9 mouse cellular contexts compared by ENCODE assay signal in genomic region chr4:155473319-155473718, GRCm38 (mm10). TPM values are rescaled to one million over a fixed set of nuclear protein-coding genes. Genes with fewer than 3 reads are reported as not detected.
DNase-seq lines count a peak whose midpoint lies in the region; ATAC-seq and TF ChIP-seq lines count a peak whose summit lies in the region.
"Had no signal": no experiment of that assay in that cellular context is flagged by ENCODE, and none has a peak within 500 bp of the region (broad histone marks: within the 10 kb centered on the region; RNA-seq: fewer than 3 reads in every experiment).

No protein-coding gene starts in this region.

- DNase-seq in neural tube, embryonic 11.5 days (ENCODE audit: low spot score) = no peak
- peak; percentile 27 for DNase-seq in brain, embryonic 14.5 days (ENCODE audit: low read depth)
- peak; percentile 80 for DNase-seq in testis, postnatal 10 days (ENCODE audit: low spot score)
- no peak for DNase-seq in layer of hippocampus, adult 9-10 months (ENCODE audit: low spot score)
- DNase-seq in neural tube, embryonic 10.5 days (ENCODE audit: extremely low spot score, low spot score) = no peak
- DNase-seq: liver, embryonic 13.5 days had no signal

- H3K9ac ChIP-seq in neural tube, embryonic 11.5 days (ENCODE audit: low read length) = peak overlapping the region; percentile 6; the same call in 1 of the 2 replicates
- H3K9ac ChIP-seq in neural tube, embryonic 15.5 days (replicated peaks) = no peak overlapping the region
- peak overlapping the region; percentile 34; the same call in 1 of the 2 replicates for H3K9ac ChIP-seq in heart, embryonic 13.5 days
- H3K9ac ChIP-seq: forebrain, embryonic 13.5 days; liver, embryonic 13.5 days had no signal

- no peak overlapping the region for H3K4me2 ChIP-seq in neural tube, embryonic 11.5 days (ENCODE audit: low read depth)
- H3K4me2 ChIP-seq in neural tube, embryonic 15.5 days = no peak overlapping the region
- no peak overlapping the region for H3K4me2 ChIP-seq in heart, embryonic 13.5 days
- H3K4me2 ChIP-seq: forebrain, embryonic 13.5 days; liver, embryonic 13.5 days had no signal

- H3K27ac ChIP-seq in neural tube, embryonic 11.5 days (ENCODE audit: low read depth, low read length) = no peak overlapping the region
- no peak overlapping the region for H3K27ac ChIP-seq in neural tube, embryonic 15.5 days (replicated peaks)
- H3K27ac ChIP-seq in heart, embryonic 13.5 days (replicated peaks) = no peak overlapping the region
- H3K27ac ChIP-seq: forebrain, embryonic 13.5 days; liver, embryonic 13.5 days had no signal

- no peak for ATAC-seq in neural tube, embryonic 11.5 days (ENCODE audit: insufficient read depth, low FRiP score, low TSS enrichment)
- no peak for ATAC-seq in neural tube, embryonic 15.5 days (ENCODE audit: low FRiP score)
- no peak for ATAC-seq in heart, embryonic 13.5 days (ENCODE audit: extremely low read depth, insufficient number of reproducible peaks, low FRiP score, low TSS enrichment)
- ATAC-seq: forebrain, embryonic 13.5 days had no signal

- peaks cover 2% of the 10 kb centered on the region; the same call in 1 of the 2 replicates for H3K27me3 ChIP-seq in neural tube, embryonic 11.5 days (ENCODE audit: control insufficient read depth, insufficient read depth, low read length)
- H3K27me3 ChIP-seq in neural tube, embryonic 15.5 days (replicated peaks) = peaks cover 6% of the 10 kb centered on the region
- H3K27me3 ChIP-seq in heart, embryonic 13.5 days (replicated peaks) = peaks cover 35% of the 10 kb centered on the region

- no peaks in the 10 kb centered on the region for H3K9me3 ChIP-seq in neural tube, embryonic 11.5 days (ENCODE audit: control insufficient read depth, low read length)
- no peaks in the 10 kb centered on the region for H3K9me3 ChIP-seq in neural tube, embryonic 15.5 days (replicated peaks)
- no peaks in the 10 kb centered on the region for H3K9me3 ChIP-seq in heart, embryonic 13.5 days
- H3K9me3 ChIP-seq: forebrain, embryonic 13.5 days; liver, embryonic 13.5 days had no signal

- H3K4me3 ChIP-seq in neural tube, embryonic 11.5 days (ENCODE audit: low read depth, low read length) = no peak overlapping the region
- H3K4me3 ChIP-seq in neural tube, embryonic 15.5 days (replicated peaks) = no peak overlapping the region
- H3K4me3 ChIP-seq in heart, embryonic 13.5 days = no peak overlapping the region
- H3K4me3 ChIP-seq: forebrain, embryonic 13.5 days; liver, embryonic 13.5 days had no signal

- TF ChIP-seq CTCF in brain, embryonic 14.5 days (IDR thresholded peaks at IDR 0.05; ENCODE audit: borderline replicate concordance, extremely low read depth, insufficient read depth, insufficient read length) = no peak

- 73% methylated on average over 5 of the region's 5 CpGs for WGBS in neural tube, embryonic 11.5 days
- 62% methylated on average over 5 of the region's 5 CpGs for WGBS in neural tube, embryonic 15.5 days
- 34% methylated on average over 5 of the region's 5 CpGs for WGBS in heart, embryonic 13.5 days

- TF ChIP-seq POLR2A in brain, embryonic 14.5 days (IDR thresholded peaks at IDR 0.05; ENCODE audit: borderline replicate concordance, extremely low read depth, insufficient read depth, insufficient read length, poor library complexity, severe bottlenecking) = no peak

- H3K4me1 ChIP-seq in neural tube, embryonic 11.5 days (ENCODE audit: control insufficient read depth, insufficient read depth, low read length) = no peaks in the 10 kb centered on the region
- peaks cover 4% of the 10 kb centered on the region for H3K4me1 ChIP-seq in neural tube, embryonic 15.5 days
- peaks cover 15% of the 10 kb centered on the region for H3K4me1 ChIP-seq in heart, embryonic 13.5 days

- H3K36me3 ChIP-seq in neural tube, embryonic 11.5 days (ENCODE audit: control insufficient read depth, insufficient read depth, low read length) = no peaks in the 10 kb centered on the region
- H3K36me3 ChIP-seq in neural tube, embryonic 15.5 days = no peaks in the 10 kb centered on the region
- no peaks in the 10 kb centered on the region for H3K36me3 ChIP-seq in heart, embryonic 13.5 days
- H3K36me3 ChIP-seq: liver, embryonic 13.5 days had no signal

RNA-seq across cellular contexts. Expression of gene Tmem52, which starts 4.4 kb away (rescaled TPM):
- not detected in 2 replicates for polyA plus RNA-seq in neural tube, embryonic 11.5 days (2014; fragmentation: Nextera tagmentation; extraction: Ambion mirVana)
- 0.27 and 0.28 TPM in 2 replicates for polyA plus RNA-seq in neural tube, embryonic 15.5 days (2015; fragmentation: Nextera tagmentation; extraction: Ambion mirVana)
- 0.23 and 0.39 TPM in 2 replicates for polyA plus RNA-seq in brain, embryonic 14.5 days (2012; rRNA removed)
- polyA plus RNA-seq in heart, embryonic 13.5 days (2015; fragmentation: Nextera tagmentation; extraction: Ambion mirVana) = not detected in 2 replicates
- polyA plus RNA-seq: liver, embryonic 13.5 days had no signal

RNA-seq across cellular contexts. Expression of gene Gnb1, which starts 17.8 kb away (rescaled TPM):
- 778 and 796 TPM in 2 replicates for polyA plus RNA-seq in neural tube, embryonic 11.5 days (2014; fragmentation: Nextera tagmentation; extraction: Ambion mirVana)
- 910 and 1,003 TPM in 2 replicates for polyA plus RNA-seq in neural tube, embryonic 15.5 days (2015; fragmentation: Nextera tagmentation; extraction: Ambion mirVana)
- 1,050 and 1,071 TPM in 2 replicates for polyA plus RNA-seq in brain, embryonic 14.5 days (2012; rRNA removed)
- polyA plus RNA-seq in heart, embryonic 13.5 days (2015; fragmentation: Nextera tagmentation; extraction: Ambion mirVana) = 345 and 378 TPM in 2 replicates

Comparison
In these comparisons a context has a peak if more than half of its experiments do, and no peak if none do; other contexts are left out.
1. DNase-seq: peak in brain, embryonic 14.5 days (single experiment) and testis, postnatal 10 days (single experiment); none in neural tube, embryonic 11.5 days (single experiment), layer of hippocampus, adult 9-10 months (single experiment) and neural tube, embryonic 10.5 days (single experiment).